Mouse (Mus musculus) gastrocnemius, postnatal 36 days (tissue): ENCODE measurements around the gene Glod4. TPM values are rescaled to one million over a fixed set of nuclear protein-coding genes. Genes with fewer than 3 reads are reported as not detected.

ENCODE experiments used
- DNase-seq, 2 experiments: peaks; one replicate each; pipeline ENCODE4 v3.0.0; 2022
- intact Hi-C: fragments of 180-260 bp; cut with DNase I; formaldehyde crosslinking; loops from one replicate; pipeline ENCODE4 v1.15.1; 2025
- total RNA-seq, 2 experiments: library from RNA; stranded (reverse); gene quantifications; 2 replicates each; pipeline ENCODE4 v1.2.3; 2021

Glod4 gene
- total RNA-seq, 2 experiments from 2014 or later = 16.6 to 17.2 TPM

- intact Hi-C loops = no loop called here
- no peak for DNase-seq
Measured at GRCm38 (mm10) chr11:76099193-76099975, 144.1 kb downstream of the Glod4 start.

DNA sequence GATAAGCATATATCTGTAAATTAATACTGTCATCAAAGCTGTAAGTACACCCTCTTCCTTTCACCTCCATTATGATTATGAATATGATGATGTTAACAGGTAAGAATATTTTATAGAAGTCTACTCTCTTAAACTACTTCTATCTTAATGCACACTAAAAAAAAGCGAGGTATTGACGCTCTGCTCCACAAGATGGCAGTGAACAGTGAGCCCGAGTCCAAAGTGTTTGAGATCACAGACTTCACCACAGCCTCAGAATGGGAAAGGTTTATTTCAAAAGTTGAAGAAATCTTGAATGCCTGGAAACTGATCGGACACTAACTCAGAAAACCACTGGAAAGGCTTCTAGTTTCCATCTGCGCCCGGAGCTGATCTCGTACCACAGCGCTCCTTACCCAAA is 149.9 kb downstream of the Glod4 start:
- DNase-seq = no peak
- intact Hi-C loops = no loop called here

DNA sequence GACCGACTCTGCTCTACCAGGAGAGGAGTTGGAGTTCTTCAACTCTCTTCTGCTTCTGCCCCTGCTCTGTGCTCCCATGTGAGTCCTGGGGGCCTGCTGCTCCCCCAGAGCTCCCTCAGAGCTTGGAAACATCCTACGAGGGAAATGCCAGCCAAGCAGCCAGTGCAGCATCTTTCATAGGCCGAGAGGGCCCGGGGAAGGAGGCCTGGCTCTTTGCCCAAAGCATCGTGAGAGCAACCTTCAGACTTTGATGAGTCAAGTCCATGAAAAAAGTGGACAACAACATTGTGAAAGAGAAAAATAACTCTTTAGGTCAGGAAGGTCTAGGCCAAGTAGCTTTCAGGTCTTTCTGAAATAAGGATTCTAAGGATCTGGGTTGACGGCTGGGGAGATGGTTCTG is 153.7 kb downstream of the Glod4 start:
- DNase-seq = no peak
- intact Hi-C loops = loop anchor here (10.0 kb wide), 1 partner anchor 315 kb away; the partner anchor contains the start of gene Timm22

GRCm38 (mm10) chr11:76088506-76088905 is 155.0 kb downstream of the Glod4 start:
- intact Hi-C loops = loop anchor here (10.0 kb wide), 1 partner anchor 316 kb away; the partner anchor contains the start of gene Timm22
- no peak for DNase-seq

- intact Hi-C loops = loop anchor here (2.0 to 10.0 kb wide), 2 partner anchors 81 to 319 kb away; partner anchors contain the start of gene Timm22
- DNase-seq = peak in 1 of 2 experiments; percentile 28
Measured at GRCm38 (mm10) chr11:76085898-76086591, 157.5 kb downstream of the Glod4 start.

GRCm38 (mm10) chr11:76084943-76085342 is 158.6 kb downstream of the Glod4 start:
- intact Hi-C loops = loop anchor here (2.0 to 10.0 kb wide), 3 partner anchors 58 to 320 kb away; partner anchors contain the start of genes Rflnb and Timm22
- DNase-seq = no peak

GRCm38 (mm10) chr11:76083941-76084367 is 159.6 kb downstream of the Glod4 start:
- intact Hi-C loops = loop anchor here (2.0 to 10.0 kb wide), 3 partner anchors 57 to 321 kb away; partner anchors contain the start of genes Rflnb and Timm22
- DNase-seq = no peak

GRCm38 (mm10) chr11:76081048-76081640 is 162.4 kb downstream of the Glod4 start:
- intact Hi-C loops = loop anchor here (5.0 to 10.0 kb wide), 2 partner anchors 54 to 324 kb away; partner anchors contain the start of genes Rflnb and Timm22
- no peak for DNase-seq

- intact Hi-C loops = loop anchor here (5.0 to 10.0 kb wide), 2 partner anchors 53 to 325 kb away; partner anchors contain the start of genes Rflnb and Timm22
- DNase-seq = no peak
Measured at GRCm38 (mm10) chr11:76080293-76080692, 163.2 kb downstream of the Glod4 start.

DNA sequence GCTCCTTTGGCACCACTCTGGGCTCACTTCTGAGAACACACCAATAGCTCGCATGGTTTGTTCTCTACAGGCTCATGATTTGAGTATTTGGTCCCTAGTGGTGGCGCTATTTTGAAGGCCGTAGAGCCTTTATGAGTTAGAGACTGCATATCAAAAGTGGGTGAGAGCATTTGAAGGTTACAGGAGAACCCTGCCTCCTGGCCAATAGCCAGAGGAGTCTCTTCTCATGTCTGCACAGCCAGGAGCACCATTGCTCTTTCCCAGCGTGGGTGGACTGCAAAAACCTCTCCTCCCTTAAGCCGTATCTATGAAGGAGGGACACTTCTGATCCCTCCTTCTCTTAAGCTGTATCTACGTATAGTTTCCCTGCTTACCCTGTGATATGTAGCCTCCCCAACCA is 166.2 kb downstream of the Glod4 start:
- intact Hi-C loops = no loop called here
- no peak for DNase-seq

- DNase-seq = no peak
- intact Hi-C loops = no loop called here
Measured at GRCm38 (mm10) chr11:76074296-76075093, 169.0 kb downstream of the Glod4 start.

Other genes starting within 250 kb of the Glod4 start
- not detected for gene 1700016K19Rik, start 243.8 kb downstream of the Glod4 start, total RNA-seq
- gene Rflnb, start 215.9 kb downstream of the Glod4 start, total RNA-seq = 10 to 100 TPM; 16.2 to 23.1 TPM
- gene Vps53, start 64.1 kb downstream of the Glod4 start, total RNA-seq = 10 to 100 TPM; 20.2 TPM
- gene Fam57a, start 64.1 kb downstream of the Glod4 start, total RNA-seq = 1 to 10 TPM; 1.8 TPM
- not detected for gene Dbil5, start 26.1 kb downstream of the Glod4 start, total RNA-seq
- gene Gemin4, start 26.1 kb downstream of the Glod4 start, total RNA-seq = 1 to 10 TPM; 1.6 to 4.0 TPM
- gene Mrm3, start within 50 bp of the Glod4 start, total RNA-seq = 10 to 100 TPM; 11.0 to 13.9 TPM
- gene Nxn, start 155.4 kb upstream of the Glod4 start, total RNA-seq = 10 to 100 TPM; 26.3 to 37.3 TPM
- gene Timm22, start 163.2 kb upstream of the Glod4 start, total RNA-seq = 10 to 100 TPM; 34.3 to 36.2 TPM